Mouse (Mus musculus) liver, embryonic 13.5 days (tissue): ENCODE data around the gene Pafah1b2. TPM values are rescaled to one million over a fixed set of nuclear protein-coding genes. Genes with fewer than 3 reads are reported as not detected.

Source experiments
- ATAC-seq: fragments of 200-750 bp; cut with Nextera tagmentation; 2 replicates; pipeline ENCODE4 v1.8.0; 2017; ENCODE audit warnings: low read depth, mild to moderate bottlenecking, moderate number of reproducible peaks, moderate library complexity
- DNase-seq: peaks from one replicate; pipeline ENCODE4 v3.0.0; 2022
- H3K27ac ChIP-seq: fragments of 300-500 bp; sonication (generic); 2 replicates; pipeline ENCODE4 v1.5.1; 2015; ENCODE audit warnings: moderate library complexity, mild to moderate bottlenecking, inconsistent platforms
- H3K27me3 ChIP-seq: fragments of 300-500 bp; sonication (generic); 2 replicates; pipeline ENCODE4 v1.6.1; 2015; ENCODE audit warnings: mild to moderate bottlenecking, inconsistent platforms
- H3K36me3 ChIP-seq: fragments of 300-500 bp; sonication (generic); 2 replicates; pipeline ENCODE4 v1.6.1; 2015; ENCODE audit warnings: mild to moderate bottlenecking, inconsistent platforms
- H3K4me1 ChIP-seq: fragments of 300-500 bp; sonication (generic); replicated peaks from 2 replicates; pipeline ENCODE4 v1.6.1; 2015; ENCODE audit warnings: inconsistent platforms
- H3K4me2 ChIP-seq: fragments of 300-500 bp; sonication (generic); 2 replicates; pipeline ENCODE4 v1.6.1; 2015; ENCODE audit warnings: inconsistent platforms, mild to moderate bottlenecking, moderate library complexity
- H3K4me3 ChIP-seq: fragments of 300-500 bp; sonication (generic); replicated peaks from 2 replicates; pipeline ENCODE4 v1.5.1; 2015; ENCODE audit warnings: mild to moderate bottlenecking, inconsistent platforms
- H3K9ac ChIP-seq: fragments of 300-500 bp; sonication (generic); 2 replicates; pipeline ENCODE4 v1.6.1; 2015; ENCODE audit warnings: mild to moderate bottlenecking, inconsistent platforms
- H3K9me3 ChIP-seq: fragments of 300-500 bp; sonication (generic); replicated peaks from 2 replicates; pipeline ENCODE4 v1.6.1; 2016; ENCODE audit warnings: inconsistent platforms
- WGBS: fragments of 180-500 bp; shearing (Covaris S2); methylation state at CpG from one replicate; pipeline ENCODE4 v1.1.7; 2015; ENCODE audit not compliant: insufficient replicate concordance; 5-methylcytosine and 5-hydroxymethylcytosine counted together
- polyA plus RNA-seq: library from polyadenylated mRNA; unstranded; fragments of >200 nt; fragmentation: Nextera tagmentation; extraction: Ambion mirVana; gene quantifications from 2 replicates; pipeline ENCODE4 v1.2.1, GENCODE M21; 2015

Pafah1b2 gene
- polyA plus RNA-seq, 1 experiment from 2014 or later, result 80.3 TPM

DNA sequence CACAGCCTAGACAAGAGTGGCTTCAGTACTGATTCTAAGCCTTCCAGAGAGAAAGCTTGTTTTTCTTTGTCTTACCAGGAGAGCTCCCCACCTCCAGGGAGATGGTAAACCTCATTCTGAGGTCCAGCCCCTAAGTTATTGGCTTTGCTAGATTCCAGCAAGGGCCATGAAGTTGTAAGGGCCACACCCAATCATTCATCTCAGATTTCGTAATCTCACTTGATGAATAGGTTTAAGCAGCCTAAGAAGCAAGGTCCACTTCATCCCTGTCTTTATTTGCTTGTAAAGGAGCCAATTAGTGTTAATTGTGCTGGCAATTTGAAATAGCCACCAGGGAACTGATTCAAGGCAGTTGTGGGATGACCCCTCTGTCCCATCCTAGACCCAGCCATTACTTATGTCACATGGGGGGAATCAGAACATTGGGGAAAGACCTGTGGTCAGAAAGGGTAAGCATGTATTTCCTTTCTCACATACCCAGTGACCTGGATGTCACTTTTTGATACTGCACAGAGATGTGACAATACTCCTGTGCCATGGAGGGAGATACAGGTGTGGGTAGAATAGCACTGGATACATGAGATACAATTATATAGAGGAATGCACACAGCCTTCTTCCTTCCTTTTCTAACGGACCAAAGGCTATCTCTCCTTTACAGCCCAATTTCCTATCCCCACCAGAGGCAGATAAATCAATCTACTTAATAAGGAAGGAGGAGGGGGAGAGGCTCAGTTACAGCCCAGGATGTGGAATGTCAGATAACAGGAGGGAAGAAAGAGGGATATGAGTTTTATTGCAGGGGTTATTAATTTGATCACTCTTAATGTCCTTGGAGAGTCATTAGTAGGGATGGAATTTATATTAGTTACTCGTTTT is 1.2 kb downstream of the Pafah1b2 start:
- H3K4me3 ChIP-seq, result peak overlapping the region; percentile 86

DNA sequence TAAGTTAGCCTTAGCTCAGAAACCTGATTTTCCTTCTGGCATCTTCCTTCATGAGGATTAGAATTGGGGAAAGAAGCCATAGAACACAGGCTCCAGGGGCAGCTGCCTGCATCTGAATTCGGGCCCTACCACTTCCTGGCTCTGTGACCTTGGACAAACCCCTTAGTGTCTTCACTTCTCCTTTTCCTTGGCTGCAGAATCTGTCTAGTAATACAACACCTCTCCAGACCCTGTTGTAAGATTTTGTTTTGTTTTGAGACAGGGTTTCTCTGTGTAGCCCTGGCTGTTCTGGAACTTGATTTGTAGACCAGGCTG is 2.9 kb downstream of the Pafah1b2 start:
- H3K4me1 ChIP-seq, result peaks cover 53% of the 10 kb centered on the region
- no peak overlapping the region for H3K9ac ChIP-seq
- H3K27me3 ChIP-seq, result no peaks in the 10 kb centered on the region
- no peak overlapping the region for H3K27ac ChIP-seq
- ATAC-seq (no peak), DNase-seq (no peak)
- no peaks in the 10 kb centered on the region for H3K9me3 ChIP-seq
- H3K4me3 ChIP-seq, result no peak overlapping the region
- no peaks in the 10 kb centered on the region for H3K36me3 ChIP-seq
- WGBS, result 23% methylated on average over 1 of the region's 1 CpGs
- H3K4me2 ChIP-seq, result no peak overlapping the region

More for the DNA sequence above, 1.2 kb downstream of the Pafah1b2 start:
- H3K9me3 ChIP-seq, result no peaks in the 10 kb centered on the region
- H3K4me2 ChIP-seq, result peak overlapping the region; percentile 94
- no peaks in the 10 kb centered on the region for H3K27me3 ChIP-seq
- WGBS, result 19% methylated on average over 3 of the region's 3 CpGs
- H3K36me3 ChIP-seq, result no peaks in the 10 kb centered on the region
- peaks cover 69% of the 10 kb centered on the region for H3K4me1 ChIP-seq
- ATAC-seq (peak; percentile 27; the same call in 1 of the 2 replicates), DNase-seq (no peak)
- peak overlapping the region; percentile 22; the same call in 1 of the 2 replicates for H3K27ac ChIP-seq
- H3K9ac ChIP-seq, result peak overlapping the region; percentile 89

DNA sequence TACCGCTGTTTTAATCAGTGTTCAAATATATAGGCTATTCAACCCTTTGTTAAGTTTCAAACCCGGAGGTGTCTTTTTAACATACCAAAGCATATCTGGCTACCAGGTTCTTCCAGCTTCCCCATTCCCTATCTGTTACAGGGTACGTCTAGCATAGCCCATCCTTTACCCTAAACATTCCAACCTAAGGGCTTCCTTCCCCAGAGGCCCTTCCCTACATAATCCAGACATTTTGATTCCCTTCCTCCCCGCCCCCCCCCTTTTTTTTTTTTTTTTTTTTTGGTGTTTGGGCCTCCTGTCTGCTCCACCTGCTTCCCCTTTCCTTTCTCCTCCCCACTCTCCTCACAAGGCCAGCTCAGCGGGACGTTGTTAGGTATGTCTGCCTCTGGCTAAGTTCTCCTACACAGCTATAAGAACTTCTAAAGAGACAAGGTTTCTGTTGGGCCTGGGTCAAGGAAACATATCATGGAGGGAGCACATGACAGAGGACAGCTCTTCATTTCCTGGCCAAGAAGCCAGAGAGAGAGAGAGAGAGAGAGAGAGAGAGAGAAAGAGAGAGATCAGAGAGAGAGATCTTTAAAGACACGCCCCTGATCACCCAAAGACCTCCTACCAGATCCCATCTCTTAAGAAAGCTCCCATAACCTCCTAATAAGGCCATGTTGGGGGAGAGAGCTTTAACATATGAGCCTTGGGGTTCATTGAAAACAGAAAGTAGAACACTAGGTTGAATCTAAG is 3.4 kb downstream of the Pafah1b2 start:
- ATAC-seq (no peak), DNase-seq (no peak)
- Histone ChIP-seq H3K36me3 (no peaks in the 10 kb centered on the region), H3K4me3 (no peak overlapping the region), H3K9ac (0 out of 2 replicates have a peak overlapping the region, but pooled peaks have one; percentile 3), H3K27ac (no peak overlapping the region), H3K27me3 (no peaks in the 10 kb centered on the region), H3K4me2 (no peak overlapping the region), H3K9me3 (no peaks in the 10 kb centered on the region), H3K4me1 (peaks cover 48% of the 10 kb centered on the region)
- 41% methylated on average over 7 of the region's 7 CpGs for WGBS

DNA sequence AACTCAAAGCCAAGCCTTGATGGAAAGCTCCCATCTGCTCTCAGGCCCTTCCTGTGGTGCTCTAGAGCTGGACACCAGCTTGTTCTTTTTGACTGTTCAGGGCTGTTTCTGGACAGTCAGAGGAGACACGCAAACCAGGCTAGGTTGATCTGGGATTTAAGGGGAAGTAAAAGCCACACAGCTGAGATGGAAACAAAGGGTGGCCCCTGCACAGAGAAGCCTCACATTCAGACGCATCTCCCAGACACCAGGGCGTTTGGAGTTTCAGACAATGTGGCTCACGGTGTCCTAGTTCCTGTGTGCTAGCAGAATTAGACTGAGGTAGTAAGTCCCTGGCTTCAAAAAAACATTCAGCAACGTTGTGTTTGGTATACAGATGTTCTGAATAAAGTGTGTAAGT is 6.3 kb downstream of the Pafah1b2 start:
- no peaks in the 10 kb centered on the region for H3K36me3 ChIP-seq
- no peak for DNase-seq

DNA sequence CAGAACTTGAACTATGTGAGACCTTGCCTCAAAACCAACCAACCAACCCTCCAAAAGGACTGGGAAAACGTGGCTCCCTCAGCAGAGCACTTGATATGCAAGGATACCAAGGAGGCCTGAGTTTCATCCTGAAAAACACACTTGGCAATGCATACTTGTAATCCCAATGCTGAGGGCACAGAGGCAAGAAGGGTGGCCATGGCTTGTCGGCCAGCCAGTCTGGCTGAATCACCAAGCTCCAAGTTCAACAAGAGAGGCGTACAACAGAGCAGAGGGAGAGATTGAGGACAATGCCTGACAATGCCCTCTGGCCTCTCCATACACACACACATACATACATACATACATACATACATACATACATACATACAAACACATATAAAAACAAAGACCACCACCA is 8.0 kb downstream of the Pafah1b2 start:
- no peak overlapping the region for H3K4me3 ChIP-seq
- no peaks in the 10 kb centered on the region for H3K27me3 ChIP-seq
- H3K36me3 ChIP-seq, result no peaks in the 10 kb centered on the region
- H3K4me2 ChIP-seq, result no peak overlapping the region
- DNase-seq (no peak), ATAC-seq (no peak)
- H3K9me3 ChIP-seq, result no peaks in the 10 kb centered on the region
- no peak overlapping the region for H3K9ac ChIP-seq
- 49% methylated on average over 3 of the region's 3 CpGs for WGBS
- H3K4me1 ChIP-seq, result peaks cover 9% of the 10 kb centered on the region
- no peak overlapping the region for H3K27ac ChIP-seq

More for the DNA sequence above, 6.3 kb downstream of the Pafah1b2 start:
- peaks cover 26% of the 10 kb centered on the region for H3K4me1 ChIP-seq
- no peak for ATAC-seq
- H3K4me2 ChIP-seq, result no peak overlapping the region
- H3K4me3 ChIP-seq, result no peak overlapping the region
- H3K9ac ChIP-seq, result no peak overlapping the region
- H3K27ac ChIP-seq, result no peak overlapping the region
- no peaks in the 10 kb centered on the region for H3K9me3 ChIP-seq
- H3K27me3 ChIP-seq, result no peaks in the 10 kb centered on the region
- WGBS, result 35% methylated on average over 5 of the region's 5 CpGs

DNA sequence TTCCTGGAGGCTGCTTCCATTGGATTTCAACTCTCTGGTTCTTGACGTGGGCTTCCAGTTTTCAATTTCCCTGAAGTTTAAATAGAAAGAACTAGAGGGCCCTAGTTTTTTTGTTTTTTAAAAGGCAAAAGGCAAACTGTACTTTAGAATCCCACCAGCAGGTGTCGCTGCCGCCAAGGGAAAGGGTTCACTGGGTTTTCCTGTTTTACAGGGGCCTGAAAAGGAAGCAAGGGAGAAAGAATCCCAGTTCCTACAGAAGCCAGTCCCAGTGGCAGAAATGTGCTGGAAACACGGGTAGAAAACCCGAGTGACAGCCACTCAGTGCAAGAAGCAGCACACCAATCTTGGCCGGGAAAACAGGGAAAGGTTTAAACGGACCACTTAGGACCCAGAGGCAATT is 8.8 kb downstream of the Pafah1b2 start:
- no peak overlapping the region for H3K9ac ChIP-seq
- H3K4me3 ChIP-seq, result no peak overlapping the region
- WGBS, result 16% methylated on average over 7 of the region's 7 CpGs
- peaks cover 2% of the 10 kb centered on the region; the same call in 1 of the 2 replicates for H3K4me1 ChIP-seq
- H3K27me3 ChIP-seq, result no peaks in the 10 kb centered on the region
- H3K27ac ChIP-seq, result no peak overlapping the region
- ATAC-seq, result no peak
- H3K4me2 ChIP-seq, result no peak overlapping the region
- no peaks in the 10 kb centered on the region for H3K36me3 ChIP-seq
- no peaks in the 10 kb centered on the region for H3K9me3 ChIP-seq
- DNase-seq, result no peak

DNA sequence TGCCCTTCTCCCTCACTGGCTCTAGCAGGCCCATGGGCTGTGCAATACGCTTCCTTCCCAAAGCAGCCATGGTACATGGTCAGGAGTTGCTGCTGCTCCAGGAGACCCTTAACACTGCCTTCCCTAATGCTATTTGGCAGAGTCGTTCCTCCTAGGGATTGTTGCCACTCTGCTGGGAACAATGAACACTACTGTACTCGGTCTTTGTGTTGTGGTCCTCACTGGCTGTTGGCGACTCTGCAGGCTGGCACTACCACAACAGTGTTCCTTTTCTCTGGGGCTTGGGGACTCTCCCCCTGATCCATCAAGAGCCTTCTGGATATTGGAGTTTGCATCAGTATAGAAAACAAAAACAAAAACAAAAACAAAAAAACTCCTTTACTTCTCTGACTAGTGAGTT is 13.5 kb downstream of the Pafah1b2 start:
- Histone ChIP-seq H3K36me3 (no peaks in the 10 kb centered on the region), H3K9me3 (no peaks in the 10 kb centered on the region), H3K4me2 (no peak overlapping the region), H3K4me3 (no peak overlapping the region), H3K4me1 (no peaks in the 10 kb centered on the region), H3K27ac (no peak overlapping the region), H3K9ac (no peak overlapping the region), H3K27me3 (no peaks in the 10 kb centered on the region)
- no peak for DNase-seq
- 73% methylated on average over 4 of the region's 4 CpGs for WGBS
- no peak for ATAC-seq

DNA sequence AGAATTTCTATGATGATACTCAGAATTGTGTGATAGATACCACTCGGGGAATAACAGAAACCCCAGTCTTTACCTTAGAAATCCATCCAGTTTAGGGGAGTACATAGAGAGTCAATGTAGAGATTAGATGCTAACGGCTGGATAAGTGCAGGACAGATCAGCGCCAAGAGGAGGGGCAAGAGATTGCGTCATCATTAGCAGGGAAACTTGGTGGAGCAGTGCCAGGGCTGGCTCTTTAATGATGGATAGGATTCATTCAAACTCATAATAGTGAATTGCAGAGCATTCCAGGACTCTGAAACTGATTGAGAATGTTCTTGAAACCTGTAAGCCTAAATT is 27.3 kb downstream of the Pafah1b2 start:
- Histone ChIP-seq H3K36me3 (peaks cover 14% of the 10 kb centered on the region), H3K4me2 (peak overlapping the region; percentile 80), H3K27ac (peak overlapping the region; percentile 88), H3K27me3 (no peaks in the 10 kb centered on the region), H3K4me1 (peaks cover 43% of the 10 kb centered on the region), H3K9ac (peak overlapping the region; percentile 93), H3K9me3 (no peaks in the 10 kb centered on the region), H3K4me3 (peak overlapping the region; percentile 92)
- DNase-seq (no peak), ATAC-seq (peak; percentile 25; the same call in 1 of the 2 replicates)
- WGBS, result 1% methylated on average over 4 of the region's 4 CpGs

DNA sequence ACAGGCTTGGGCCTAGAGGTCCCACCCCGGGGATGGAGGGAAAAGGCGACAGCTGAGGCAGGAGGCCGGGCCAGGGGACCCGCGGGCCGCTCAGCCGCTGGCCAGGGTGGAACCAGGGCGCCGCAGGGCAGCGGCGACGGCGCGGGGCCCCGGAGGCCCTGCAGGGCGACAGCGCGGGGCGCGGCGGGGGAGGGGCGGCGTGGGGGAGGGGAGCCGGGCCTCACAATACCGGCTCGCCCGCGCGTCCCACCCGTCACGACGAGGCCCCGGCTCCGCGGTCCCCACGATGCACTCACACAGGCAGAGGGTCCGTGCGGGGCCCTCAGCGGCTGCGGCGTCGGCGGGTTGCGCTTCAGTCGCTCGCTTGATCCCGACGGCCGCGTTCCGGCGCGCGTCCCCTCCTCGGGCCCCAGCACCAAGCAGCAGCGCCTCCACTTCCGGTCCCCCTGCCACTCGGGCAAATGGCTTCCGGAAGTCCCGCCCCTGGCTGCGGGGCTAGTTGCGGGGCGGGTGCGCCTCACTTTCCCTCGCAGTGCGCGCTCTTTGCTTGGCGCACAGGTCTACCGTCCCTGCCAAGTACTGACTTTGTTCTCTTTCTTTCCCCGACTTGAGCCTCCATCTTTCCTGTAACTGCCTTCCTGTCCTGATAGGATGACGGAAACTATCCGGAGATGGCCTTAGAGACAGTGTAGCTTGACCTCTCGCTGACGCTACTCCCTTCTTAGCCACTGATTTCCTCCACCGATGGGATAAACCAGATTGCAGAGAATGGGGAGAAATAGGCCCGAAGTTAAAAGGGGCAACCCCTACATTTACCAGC is 27.9 kb downstream of the Pafah1b2 start:
- Histone ChIP-seq H3K4me3 (peak overlapping the region; percentile 92), H3K27me3 (no peaks in the 10 kb centered on the region), H3K4me2 (peak overlapping the region; percentile 80), H3K9me3 (no peaks in the 10 kb centered on the region), H3K4me1 (peaks cover 49% of the 10 kb centered on the region), H3K9ac (peak overlapping the region; percentile 93), H3K36me3 (peaks cover 14% of the 10 kb centered on the region), H3K27ac (peak overlapping the region; percentile 88)
- DNase-seq, result peak; percentile 84
- ATAC-seq, result peak; percentile 89
- under 1% methylated on average over 75 of the region's 76 CpGs for WGBS

DNA sequence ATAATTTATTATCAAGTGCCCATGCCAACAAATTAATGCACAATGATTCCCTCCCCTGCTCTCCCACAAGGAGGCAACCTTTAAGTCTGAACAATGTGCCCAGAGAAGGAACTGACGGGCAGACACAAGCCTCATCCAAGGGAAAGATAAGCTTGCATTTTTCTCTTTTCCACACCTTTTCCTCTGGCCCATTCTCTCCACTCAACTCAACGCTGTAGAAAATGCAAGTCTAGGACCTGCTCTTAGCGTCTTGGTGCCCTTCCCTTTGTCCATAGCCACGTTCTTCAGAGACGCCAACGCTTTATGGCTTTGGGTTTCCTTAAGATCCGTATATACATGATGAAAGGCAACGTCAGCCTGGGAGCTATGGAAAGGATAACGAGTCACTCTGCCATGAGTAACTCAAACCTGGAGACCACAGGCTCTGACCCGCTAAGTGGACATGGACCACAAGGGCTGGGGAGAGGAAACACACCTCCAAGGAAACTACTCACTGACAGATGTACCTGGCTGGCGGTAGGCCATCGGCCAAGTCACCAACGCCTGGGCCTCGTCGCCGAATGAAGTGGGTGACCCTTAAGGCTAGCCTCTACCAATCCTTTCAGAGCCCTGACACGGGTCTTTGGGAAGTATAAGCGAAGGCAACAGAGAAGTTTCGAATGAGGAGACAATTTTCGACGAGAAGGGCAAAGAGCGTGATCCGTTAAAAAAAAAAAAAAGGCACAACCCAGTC is 28.6 kb downstream of the Pafah1b2 start:
- Histone ChIP-seq H3K4me2 (peak overlapping the region; percentile 80), H3K36me3 (peaks cover 16% of the 10 kb centered on the region), H3K4me3 (peak overlapping the region; percentile 92), H3K9me3 (no peaks in the 10 kb centered on the region), H3K4me1 (peaks cover 55% of the 10 kb centered on the region), H3K27me3 (no peaks in the 10 kb centered on the region), H3K9ac (peak overlapping the region; percentile 93), H3K27ac (peak overlapping the region; percentile 88)
- DNase-seq, result peak; percentile 4
- WGBS, result under 1% methylated on average over 23 of the region's 23 CpGs
- ATAC-seq, result 0 out of 2 replicates have a peak, but pooled peaks have one; percentile 17
